Mouse (Mus musculus) heart, embryonic 10.5 days (tissue): ENCODE measurements around the gene Lrch1. TPM values are rescaled to one million over a fixed set of nuclear protein-coding genes. Genes with fewer than 3 reads are reported as not detected.

Experiments
- DNase-seq: peaks from one replicate; pipeline ENCODE4 v3.0.0-alpha.2; 2017; ENCODE audit warnings: low spot score
- H3K27ac ChIP-seq: fragments of 300-500 bp; sonication (generic); 2 replicates; pipeline ENCODE4 v1.5.1; 2016; ENCODE audit warnings: mild to moderate bottlenecking
- H3K27me3 ChIP-seq: fragments of 300-500 bp; sonication (generic); 2 replicates; pipeline ENCODE4 v1.6.1; 2016; ENCODE audit warnings: mild to moderate bottlenecking; ENCODE audit not compliant: poor library complexity, insufficient read depth, severe bottlenecking
- H3K36me3 ChIP-seq: fragments of 300-500 bp; sonication (generic); 2 replicates; pipeline ENCODE4 v1.6.1; 2016; ENCODE audit warnings: mild to moderate bottlenecking, moderate library complexity
- H3K4me1 ChIP-seq: fragments of 300-500 bp; sonication (generic); 2 replicates; pipeline ENCODE4 v1.6.1; 2016; ENCODE audit warnings: mild to moderate bottlenecking
- H3K4me3 ChIP-seq: fragments of 300-500 bp; sonication (generic); 2 replicates; pipeline ENCODE4 v1.5.1; 2016; ENCODE audit warnings: mild to moderate bottlenecking, moderate library complexity
- H3K9me3 ChIP-seq: fragments of 300-500 bp; sonication (generic); 2 replicates; pipeline ENCODE4 v1.6.1; 2016; ENCODE audit warnings: mild to moderate bottlenecking, moderate library complexity
- WGBS: fragments of 180-500 bp; shearing (Covaris S2); methylation state at CpG from one replicate; pipeline ENCODE4 v1.1.7; 2016; 5-methylcytosine and 5-hydroxymethylcytosine counted together
- polyA plus RNA-seq: library from polyadenylated mRNA; unstranded; fragments of >200 nt; fragmentation: Nextera tagmentation; extraction: Ambion mirVana; gene quantifications from 2 replicates; pipeline ENCODE4 v1.2.1, GENCODE M21; 2016

The Lrch1 gene
- polyA plus RNA-seq, 1 experiment from 2014 or later, result 10.1 TPM

DNA sequence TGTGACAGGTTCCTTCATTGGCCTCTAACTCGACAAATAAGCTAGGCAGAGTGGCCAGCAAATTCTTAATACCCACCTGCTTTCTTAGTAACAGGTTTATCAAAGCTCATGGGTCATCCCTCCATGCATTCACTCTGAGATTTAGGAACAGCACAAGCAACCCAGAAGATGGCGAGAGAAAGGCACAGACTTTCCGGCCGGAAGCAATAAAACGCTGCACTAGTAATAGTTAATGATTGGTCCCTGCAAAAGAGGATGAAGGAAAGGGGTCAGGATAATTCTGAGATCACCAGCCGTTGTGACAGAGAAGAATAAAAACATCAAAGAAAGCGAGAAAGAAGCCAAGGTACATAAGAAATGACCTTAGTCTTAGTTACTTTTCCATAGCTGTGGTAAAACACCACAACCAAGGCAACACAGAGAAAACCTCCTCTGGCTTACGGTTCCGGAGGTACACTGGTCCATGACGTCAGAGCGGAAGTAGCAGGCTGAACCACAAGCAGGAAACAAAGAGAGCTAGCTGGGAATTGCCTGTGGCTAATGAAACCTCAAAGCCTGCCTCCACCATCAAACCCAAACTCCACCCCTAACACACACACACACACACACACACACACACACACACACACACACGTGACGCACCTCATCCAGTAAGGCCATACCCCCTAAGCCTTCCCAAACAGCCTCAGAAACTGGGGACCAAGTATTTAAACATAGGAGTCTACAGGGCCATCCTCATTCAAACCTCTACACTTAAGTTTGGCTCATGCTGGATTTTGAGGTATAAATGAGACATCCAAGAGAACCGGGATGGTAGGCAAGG lies 100.2 kb downstream of the Lrch1 start:
- Histone ChIP-seq H3K36me3 (no peaks in the 10 kb centered on the region), H3K4me1 (peaks cover 49% of the 10 kb centered on the region), H3K27me3 (no peaks in the 10 kb centered on the region), H3K9me3 (no peaks in the 10 kb centered on the region), H3K27ac (peak overlapping the region; percentile 83), H3K4me3 (no peak overlapping the region)
- WGBS, result 75% methylated on average over 14 of the region's 14 CpGs
- DNase-seq, result no peak

DNA sequence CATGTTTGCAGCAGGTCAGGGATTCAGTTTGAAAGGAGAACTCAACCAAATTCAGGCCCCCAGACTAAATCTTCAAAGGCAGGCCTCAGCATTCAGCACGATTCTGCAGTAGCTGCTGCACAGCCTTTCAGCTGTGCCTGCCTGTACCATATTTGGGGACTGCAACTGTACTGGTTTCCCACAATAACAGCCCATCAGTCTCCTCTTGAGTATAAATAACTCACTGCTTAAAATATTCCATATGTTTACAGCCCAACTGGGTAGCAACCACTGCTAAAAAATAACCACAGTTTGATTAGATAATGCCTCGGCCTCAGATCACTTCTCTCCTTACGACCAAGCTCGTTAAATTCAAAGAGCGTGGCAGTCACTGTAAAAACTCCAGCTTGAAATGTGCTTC lies 101.0 kb downstream of the Lrch1 start:
- H3K27me3 ChIP-seq, result no peaks in the 10 kb centered on the region
- H3K27ac ChIP-seq, result peak overlapping the region; percentile 83
- H3K4me1 ChIP-seq, result peaks cover 40% of the 10 kb centered on the region
- no peaks in the 10 kb centered on the region for H3K36me3 ChIP-seq
- no peak overlapping the region for H3K4me3 ChIP-seq
- H3K9me3 ChIP-seq, result no peaks in the 10 kb centered on the region
- 26% methylated on average over 5 of the region's 5 CpGs for WGBS
- DNase-seq, result no peak

DNA sequence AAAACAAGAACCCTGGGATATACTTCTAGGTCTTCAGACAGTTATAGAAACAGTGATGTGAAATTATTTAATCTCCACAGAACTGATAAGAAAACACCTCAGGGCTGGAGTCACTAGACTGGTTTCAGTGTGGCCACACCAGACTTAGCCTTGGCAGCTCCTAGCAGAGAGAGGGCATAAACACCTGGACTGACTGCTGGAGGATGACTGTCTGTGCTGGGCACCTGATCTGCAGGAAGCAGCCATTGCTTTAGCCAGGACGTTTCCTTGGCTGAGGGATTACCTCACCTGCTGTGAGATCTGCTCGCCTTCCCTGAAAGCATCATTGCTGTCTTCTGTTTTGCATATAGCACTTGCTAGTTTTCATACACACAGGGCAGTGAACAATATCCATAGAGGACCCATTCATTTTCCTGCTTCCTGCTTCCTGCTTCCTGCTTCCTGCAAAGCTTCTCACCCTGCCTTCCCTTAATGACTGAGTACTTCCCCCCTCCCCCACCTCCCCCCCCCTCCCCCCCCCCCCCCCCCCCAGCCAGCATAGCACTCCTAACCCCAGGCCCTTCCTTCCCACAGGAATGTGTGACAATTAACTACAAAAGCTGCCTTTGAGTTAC lies 101.9 kb downstream of the Lrch1 start:
- DNase-seq, result no peak
- no peaks in the 10 kb centered on the region for H3K27me3 ChIP-seq
- H3K4me1 ChIP-seq, result peaks cover 43% of the 10 kb centered on the region
- no peak overlapping the region for H3K4me3 ChIP-seq
- no peaks in the 10 kb centered on the region for H3K9me3 ChIP-seq
- H3K27ac ChIP-seq, result peak overlapping the region; percentile 83; the same call in 1 of the 2 replicates
- 37% methylated on average over 2 of the region's 2 CpGs for WGBS
- H3K36me3 ChIP-seq, result no peaks in the 10 kb centered on the region

- H3K4me1 ChIP-seq, result peaks cover 43% of the 10 kb centered on the region
- no peak overlapping the region for H3K4me3 ChIP-seq
- no peak overlapping the region for H3K27ac ChIP-seq
- no peaks in the 10 kb centered on the region for H3K9me3 ChIP-seq
- no peak for DNase-seq
- H3K27me3 ChIP-seq, result no peaks in the 10 kb centered on the region
- H3K36me3 ChIP-seq, result no peaks in the 10 kb centered on the region
- 51% methylated on average over 2 of the region's 2 CpGs for WGBS
Observed at GRCm38 (mm10) chr14:74841708-74842107, 106.0 kb downstream of the Lrch1 start.

DNA sequence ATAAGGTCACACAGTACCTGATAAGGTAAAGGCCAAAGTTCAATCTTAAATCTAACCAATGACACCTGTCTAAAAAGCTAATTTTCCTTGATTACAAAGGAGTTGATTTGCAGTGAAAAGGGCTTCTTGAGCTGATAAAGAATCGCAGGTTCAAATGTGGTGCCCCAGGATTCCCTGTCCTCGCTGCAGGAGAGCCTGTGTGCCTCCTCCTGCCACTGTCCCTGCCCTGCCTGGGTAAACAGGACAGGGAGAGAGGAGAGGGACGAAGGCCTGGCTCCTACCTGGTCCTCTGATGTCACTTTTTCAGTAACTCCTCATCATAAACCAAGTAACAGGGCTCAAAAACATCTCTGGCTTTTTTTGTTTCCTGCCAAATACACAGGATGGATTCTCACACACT lies 106.4 kb downstream of the Lrch1 start:
- Histone ChIP-seq H3K27ac (0 out of 2 replicates have a peak overlapping the region, but pooled peaks have one; percentile 57), H3K27me3 (no peaks in the 10 kb centered on the region), H3K36me3 (no peaks in the 10 kb centered on the region), H3K4me1 (peaks cover 43% of the 10 kb centered on the region), H3K4me3 (no peak overlapping the region), H3K9me3 (no peaks in the 10 kb centered on the region)
- no peak for DNase-seq
- WGBS, result 53% methylated on average over 3 of the region's 3 CpGs

GRCm38 (mm10) chr14:74840820-74841219 lies 106.9 kb downstream of the Lrch1 start:
- H3K27ac ChIP-seq, result 0 out of 2 replicates have a peak overlapping the region, but pooled peaks have one; percentile 57
- no peak for DNase-seq
- 79% methylated on average over 3 of the region's 3 CpGs for WGBS

DNA sequence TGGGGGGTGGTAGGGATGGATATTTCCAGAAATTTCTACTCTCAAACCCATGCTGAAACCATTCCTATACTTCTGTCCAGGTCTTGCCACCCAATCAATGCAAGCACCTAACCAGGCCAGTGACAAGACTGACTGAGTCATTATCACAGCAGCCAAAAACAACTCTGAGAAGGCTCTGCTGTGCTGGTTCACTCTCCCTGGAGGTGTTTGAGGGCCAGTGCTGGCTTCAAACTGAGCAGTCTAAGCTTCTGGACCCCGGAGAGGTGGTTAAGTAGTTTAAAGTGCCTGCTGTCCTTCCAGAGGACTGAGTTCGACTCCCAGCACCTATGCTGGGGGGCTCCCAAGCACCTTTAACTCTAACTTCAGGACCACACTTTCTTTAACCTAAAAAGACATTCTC lies 107.3 kb downstream of the Lrch1 start:
- peak overlapping the region; percentile 57; the same call in 1 of the 2 replicates for H3K27ac ChIP-seq

More at GRCm38 (mm10) chr14:74840820-74841219, 106.9 kb downstream of the Lrch1 start:
- H3K27me3 ChIP-seq, result no peaks in the 10 kb centered on the region
- no peaks in the 10 kb centered on the region for H3K9me3 ChIP-seq
- no peak overlapping the region for H3K4me3 ChIP-seq
- peaks cover 38% of the 10 kb centered on the region for H3K4me1 ChIP-seq
- H3K36me3 ChIP-seq, result no peaks in the 10 kb centered on the region

GRCm38 (mm10) chr14:74838816-74839215 lies 108.9 kb downstream of the Lrch1 start:
- Histone ChIP-seq H3K27ac (no peak overlapping the region), H3K27me3 (no peaks in the 10 kb centered on the region), H3K9me3 (no peaks in the 10 kb centered on the region), H3K36me3 (no peaks in the 10 kb centered on the region), H3K4me1 (peaks cover 41% of the 10 kb centered on the region), H3K4me3 (no peak overlapping the region)
- 88% methylated on average over 7 of the region's 7 CpGs for WGBS
- no peak for DNase-seq

More for the DNA sequence above, 107.3 kb downstream of the Lrch1 start:
- H3K36me3 ChIP-seq, result no peaks in the 10 kb centered on the region
- no peaks in the 10 kb centered on the region for H3K9me3 ChIP-seq
- WGBS, result 47% methylated on average over 2 of the region's 2 CpGs
- no peaks in the 10 kb centered on the region for H3K27me3 ChIP-seq
- no peak overlapping the region for H3K4me3 ChIP-seq
- DNase-seq, result no peak
- peaks cover 38% of the 10 kb centered on the region for H3K4me1 ChIP-seq

DNA sequence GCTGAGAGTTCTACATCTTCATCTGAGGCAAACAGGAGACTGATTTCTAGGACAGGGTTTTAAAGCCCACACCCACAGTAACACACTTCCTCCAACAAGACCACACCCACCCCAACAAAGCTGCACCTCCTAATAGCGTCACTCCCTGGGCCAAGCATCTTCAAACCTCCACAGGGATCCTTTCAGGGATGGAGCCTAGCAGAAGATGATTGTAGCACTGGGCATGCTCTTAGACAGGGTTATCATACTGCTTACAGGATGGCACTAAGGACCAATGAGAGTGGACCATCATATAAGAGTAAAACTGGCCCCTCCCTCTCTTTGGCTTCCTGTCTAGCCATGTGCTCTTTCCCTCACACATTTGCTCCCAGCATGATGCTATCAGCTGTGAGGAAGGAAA lies 112.7 kb downstream of the Lrch1 start:
- WGBS, result 51% methylated on average over 1 of the region's 1 CpGs
- Histone ChIP-seq H3K27me3 (no peaks in the 10 kb centered on the region), H3K4me1 (peaks cover 45% of the 10 kb centered on the region), H3K9me3 (no peaks in the 10 kb centered on the region), H3K4me3 (no peak overlapping the region), H3K36me3 (no peaks in the 10 kb centered on the region), H3K27ac (peak overlapping the region; percentile 62)
- DNase-seq, result no peak

- peaks cover 37% of the 10 kb centered on the region for H3K4me1 ChIP-seq
Observed at GRCm38 (mm10) chr14:74834215-74834614, 113.5 kb downstream of the Lrch1 start.

DNA sequence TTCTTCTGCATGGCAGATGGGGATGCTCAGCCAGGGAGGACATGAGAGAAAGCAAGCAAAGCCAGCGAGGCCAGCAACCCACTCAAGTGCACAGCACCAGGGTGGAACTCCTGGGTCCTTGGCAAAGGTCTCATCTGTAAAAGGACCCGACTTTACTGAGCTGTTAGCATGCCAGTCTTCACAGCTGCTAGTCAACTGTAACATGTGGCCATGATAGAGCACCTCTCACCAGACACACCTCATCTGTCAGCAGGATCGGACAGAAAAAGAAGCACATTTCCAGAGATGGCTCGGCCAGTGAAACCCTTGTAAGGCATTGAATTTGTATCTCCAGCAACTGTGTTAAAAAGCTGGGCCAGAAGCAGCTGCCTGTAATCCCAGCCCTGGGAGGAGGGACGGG lies 116.0 kb downstream of the Lrch1 start:
- H3K4me1 ChIP-seq, result peaks cover 47% of the 10 kb centered on the region
- H3K27me3 ChIP-seq, result no peaks in the 10 kb centered on the region
- no peak for DNase-seq
- no peaks in the 10 kb centered on the region for H3K36me3 ChIP-seq
- peak overlapping the region; percentile 67 for H3K27ac ChIP-seq
- H3K4me3 ChIP-seq, result no peak overlapping the region
- WGBS, result 38% methylated on average over 5 of the region's 5 CpGs
- H3K9me3 ChIP-seq, result no peaks in the 10 kb centered on the region

More at GRCm38 (mm10) chr14:74834215-74834614, 113.5 kb downstream of the Lrch1 start:
- Histone ChIP-seq H3K9me3 (no peaks in the 10 kb centered on the region), H3K36me3 (no peaks in the 10 kb centered on the region), H3K4me3 (no peak overlapping the region), H3K27ac (no peak overlapping the region), H3K27me3 (no peaks in the 10 kb centered on the region)
- no peak for DNase-seq
- WGBS, result 98% methylated on average over 1 of the region's 1 CpGs

DNA sequence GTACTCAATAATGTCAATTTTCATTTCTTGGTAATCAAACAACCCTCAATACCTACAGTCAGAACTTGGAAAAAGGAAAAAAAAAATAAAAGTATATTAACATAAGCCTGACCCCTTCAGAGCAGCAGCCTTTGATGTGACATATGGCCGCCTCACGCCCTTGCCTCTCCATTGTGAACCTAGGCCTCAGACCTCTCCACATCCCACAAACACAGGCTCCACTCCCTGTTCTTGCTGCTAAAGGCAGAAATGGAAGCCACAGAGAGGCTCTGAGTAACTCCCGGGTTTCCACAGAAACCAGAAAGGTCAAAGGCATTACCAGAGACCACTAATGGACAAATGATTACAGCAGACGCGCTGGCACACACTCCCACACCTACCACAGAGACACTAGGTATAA lies 116.6 kb downstream of the Lrch1 start:
- Histone ChIP-seq H3K27me3 (no peaks in the 10 kb centered on the region), H3K4me1 (peaks cover 44% of the 10 kb centered on the region), H3K4me3 (no peak overlapping the region), H3K9me3 (no peaks in the 10 kb centered on the region), H3K27ac (peak overlapping the region; percentile 67; the same call in 1 of the 2 replicates), H3K36me3 (no peaks in the 10 kb centered on the region)
- WGBS, result 72% methylated on average over 5 of the region's 5 CpGs
- DNase-seq, result no peak

DNA sequence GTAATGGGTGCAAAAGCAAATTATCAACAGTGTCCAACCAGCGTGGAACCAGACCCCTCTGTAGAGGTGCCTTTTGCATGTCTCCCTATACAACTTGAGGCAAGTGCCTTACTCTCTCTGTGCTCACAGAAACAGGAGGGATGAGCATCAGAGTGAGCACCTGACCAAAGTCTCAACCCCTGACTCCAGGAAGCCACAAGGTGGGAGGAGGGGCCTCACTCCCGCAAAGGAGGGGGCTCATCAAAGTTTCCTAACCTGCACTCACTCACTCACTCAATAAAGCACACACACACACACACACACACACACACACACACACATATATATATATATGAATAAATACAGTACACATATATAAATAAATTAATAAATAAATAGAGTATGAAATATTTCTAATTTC lies 117.1 kb downstream of the Lrch1 start:
- Histone ChIP-seq H3K4me3 (no peak overlapping the region), H3K4me1 (peaks cover 42% of the 10 kb centered on the region), H3K36me3 (no peaks in the 10 kb centered on the region), H3K9me3 (no peaks in the 10 kb centered on the region), H3K27ac (no peak overlapping the region), H3K27me3 (no peaks in the 10 kb centered on the region)
- no peak for DNase-seq
- 73% methylated on average over 2 of the region's 2 CpGs for WGBS
